Mouse (Mus musculus) liver, embryonic 11.5 days (tissue): ENCODE measurements around the gene 5330417C22Rik. TPM values are rescaled to one million over a fixed set of nuclear protein-coding genes. Genes with fewer than 3 reads are reported as not detected.
"Not testable (repeated sequence)": the region's sequence is repeated elsewhere in the genome, so short reads cannot be mapped to it uniquely, and the experiment has no call there.

Source experiments
- ATAC-seq: fragments of 200-750 bp; cut with Nextera tagmentation; replicated peaks from 2 replicates; pipeline ENCODE4 v1.8.0; 2017; ENCODE audit warnings: moderate number of reproducible peaks, mild to moderate bottlenecking, moderate TSS enrichment, moderate library complexity; ENCODE audit not compliant: low FRiP score
- DNase-seq: peaks from one replicate; pipeline ENCODE4 v3.0.0-alpha.2; 2017; ENCODE audit warnings: low spot score
- H3K27ac ChIP-seq: fragments of 300-500 bp; sonication (generic); 2 replicates; pipeline ENCODE4 v1.5.1; 2014; ENCODE audit warnings: mild to moderate bottlenecking, low read depth, low read length, control low read depth
- H3K27me3 ChIP-seq: fragments of 300-500 bp; sonication (generic); replicated peaks from 2 replicates; pipeline ENCODE4 v1.6.1; 2014; ENCODE audit warnings: low read length, mixed read lengths; ENCODE audit not compliant: control insufficient read depth, insufficient read depth
- H3K36me3 ChIP-seq: fragments of 300-500 bp; sonication (generic); 2 replicates; pipeline ENCODE4 v1.6.1; 2014; ENCODE audit warnings: mild to moderate bottlenecking, low read length, moderate library complexity, mixed read lengths; ENCODE audit not compliant: control insufficient read depth, insufficient read depth
- H3K4me1 ChIP-seq: fragments of 300-500 bp; sonication (generic); replicated peaks from 2 replicates; pipeline ENCODE4 v1.6.1; 2014; ENCODE audit warnings: low read length, mixed read lengths; ENCODE audit not compliant: control insufficient read depth, insufficient read depth
- H3K4me2 ChIP-seq: fragments of 300-500 bp; sonication (generic); 2 replicates; pipeline ENCODE4 v1.6.1; 2014; ENCODE audit warnings: mild to moderate bottlenecking, control low read depth, moderate library complexity
- H3K4me3 ChIP-seq: fragments of 300-500 bp; sonication (generic); 2 replicates; pipeline ENCODE4 v1.5.1; 2014; ENCODE audit warnings: low read depth, low read length, control low read depth
- H3K9ac ChIP-seq: fragments of 300-500 bp; sonication (generic); 2 replicates; pipeline ENCODE4 v1.6.1; 2014; ENCODE audit warnings: low read depth, low read length, control low read depth
- H3K9me3 ChIP-seq: fragments of 300-500 bp; sonication (generic); 2 replicates; pipeline ENCODE4 v1.6.1; 2016; ENCODE audit warnings: low read length, inconsistent platforms, mixed read lengths; ENCODE audit not compliant: control insufficient read depth
- WGBS: fragments of 180-500 bp; shearing (Covaris S2); extraction: QIAGEN DNeasy Blood & Tissue Kit; methylation state at CpG from one replicate; pipeline ENCODE4 v1.1.7; 2014; 5-methylcytosine and 5-hydroxymethylcytosine counted together
- polyA plus RNA-seq: library from polyadenylated mRNA; unstranded; fragments of >200 nt; fragmentation: Nextera tagmentation; extraction: Ambion mirVana; gene quantifications from 2 replicates; pipeline ENCODE4 v1.2.1, GENCODE M21; 2014

5330417C22Rik gene
- polyA plus RNA-seq, 1 experiment from 2014 or later: 0.10 TPM

DNA sequence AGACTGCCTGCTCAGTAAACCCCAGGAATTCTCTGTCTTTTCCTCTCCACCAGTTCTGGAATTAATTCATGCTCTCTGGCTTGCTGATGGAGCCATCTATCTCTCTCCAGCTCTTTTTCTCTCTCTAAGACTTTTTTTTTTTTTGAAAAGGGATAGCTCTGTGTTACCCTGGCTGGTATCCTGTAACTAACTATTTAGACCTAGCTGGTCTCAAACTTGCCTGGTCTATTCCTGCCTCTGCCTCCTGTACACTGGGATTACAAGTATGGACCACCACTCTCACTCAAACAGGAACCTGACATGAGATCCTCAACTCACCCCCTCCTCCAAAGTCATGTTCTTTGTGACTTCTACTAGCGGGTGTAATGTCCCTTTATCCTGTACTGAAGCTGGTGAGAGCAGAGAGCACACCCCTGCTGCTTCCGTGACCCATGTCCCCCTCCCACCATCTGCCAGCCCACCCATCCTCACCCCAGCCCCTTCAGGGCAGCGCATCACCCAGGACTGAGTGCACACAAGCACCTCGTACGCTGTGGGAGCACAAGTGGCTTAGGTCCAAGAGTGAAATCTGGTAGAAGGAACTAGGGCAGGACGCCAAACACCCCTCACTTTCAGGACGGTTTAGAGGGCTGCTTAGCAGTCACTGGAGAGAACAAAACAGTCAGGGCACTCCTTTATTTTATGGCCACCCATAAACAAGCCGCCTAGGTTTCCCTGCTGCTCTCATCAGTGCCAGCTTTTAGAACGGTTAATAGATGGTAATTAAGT is 25.4 kb downstream of the 5330417C22Rik start:
- no peaks in the 10 kb centered on the region for H3K27me3 ChIP-seq
- 47% methylated on average over 9 of the region's 9 CpGs for WGBS
- DNase-seq: no peak
- no peak overlapping the region for H3K4me2 ChIP-seq
- no peaks in the 10 kb centered on the region for H3K4me1 ChIP-seq
- H3K9ac ChIP-seq: no peak overlapping the region
- H3K4me3 ChIP-seq: no peak overlapping the region
- H3K9me3 ChIP-seq: no peaks in the 10 kb centered on the region
- H3K36me3 ChIP-seq: no peaks in the 10 kb centered on the region
- H3K27ac ChIP-seq: no peak overlapping the region
- ATAC-seq: no peak

- Histone ChIP-seq H3K9ac (no peak overlapping the region), H3K27ac (no peak overlapping the region), H3K9me3 (no peaks in the 10 kb centered on the region), H3K4me3 (no peak overlapping the region), H3K4me2 (no peak overlapping the region), H3K27me3 (no peaks in the 10 kb centered on the region), H3K36me3 (no peaks in the 10 kb centered on the region), H3K4me1 (no peaks in the 10 kb centered on the region)
- 31% methylated on average over 2 of the region's 2 CpGs for WGBS
- DNase-seq (no peak), ATAC-seq (no peak)
These were observed 26.2 kb downstream of the 5330417C22Rik start for GRCm38 (mm10) chr3:108510156-108510555.

GRCm38 (mm10) chr3:108508745-108509474 is 27.4 kb downstream of the 5330417C22Rik start:
- H3K27ac ChIP-seq: no peak overlapping the region
- no peaks in the 10 kb centered on the region for H3K27me3 ChIP-seq
- H3K36me3 ChIP-seq: no peaks in the 10 kb centered on the region
- H3K4me1 ChIP-seq: no peaks in the 10 kb centered on the region
- no peaks in the 10 kb centered on the region for H3K9me3 ChIP-seq
- H3K9ac ChIP-seq: no peak overlapping the region
- H3K4me2 ChIP-seq: no peak overlapping the region
- no peak overlapping the region for H3K4me3 ChIP-seq
- WGBS: 79% methylated on average over 3 of the region's 4 CpGs
- ATAC-seq: no peak
- DNase-seq: no peak

- no peaks in the 10 kb centered on the region; the same call in 1 of the 2 replicates for H3K27me3 ChIP-seq
- 68% methylated on average over 4 of the region's 4 CpGs for WGBS
- H3K4me2 ChIP-seq: no peak overlapping the region
- H3K36me3 ChIP-seq: no peaks in the 10 kb centered on the region
- DNase-seq: no peak
- H3K4me3 ChIP-seq: no peak overlapping the region
- H3K27ac ChIP-seq: no peak overlapping the region
- no peaks in the 10 kb centered on the region for H3K9me3 ChIP-seq
- no peaks in the 10 kb centered on the region for H3K4me1 ChIP-seq
- no peak overlapping the region for H3K9ac ChIP-seq
- no peak for ATAC-seq
These were observed 32.4 kb downstream of the 5330417C22Rik start for GRCm38 (mm10) chr3:108503908-108504307.

DNA sequence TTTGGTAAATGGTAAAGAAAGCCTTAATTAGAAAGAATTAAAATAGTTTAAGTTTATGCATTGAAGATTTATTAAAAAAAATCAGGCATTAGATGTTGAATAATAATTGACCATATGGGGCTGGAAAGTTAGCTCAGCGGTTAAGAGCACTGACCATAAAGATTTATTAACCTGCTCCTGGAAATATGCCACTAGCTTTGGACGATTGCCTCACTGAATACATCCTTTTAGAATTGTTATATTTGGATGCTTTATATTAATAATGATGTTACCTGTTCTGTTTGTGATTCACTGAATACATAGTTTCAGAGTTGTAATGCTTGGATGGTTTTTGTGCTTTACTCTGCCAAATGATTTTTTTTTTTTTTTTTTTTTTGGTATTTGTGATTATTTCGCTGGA is 34.9 kb downstream of the 5330417C22Rik start:
- not testable (repeated sequence) for DNase-seq, H3K9ac ChIP-seq, H3K4me3 ChIP-seq, H3K4me2 ChIP-seq, H3K36me3 ChIP-seq, H3K4me1 ChIP-seq, ATAC-seq, H3K9me3 ChIP-seq, H3K27me3 ChIP-seq, H3K27ac ChIP-seq
- WGBS: 78% methylated on average over 3 of the region's 3 CpGs

- H3K27ac ChIP-seq: no peak overlapping the region
- no peak overlapping the region for H3K4me2 ChIP-seq
- ATAC-seq: no peak
- no peak overlapping the region for H3K9ac ChIP-seq
- no peaks in the 10 kb centered on the region for H3K36me3 ChIP-seq
- no peak for DNase-seq
- H3K4me1 ChIP-seq: no peaks in the 10 kb centered on the region
- 82% methylated on average over 8 of the region's 8 CpGs for WGBS
- no peaks in the 10 kb centered on the region; the same call in 1 of the 2 replicates for H3K27me3 ChIP-seq
- H3K9me3 ChIP-seq: no peaks in the 10 kb centered on the region
- no peak overlapping the region for H3K4me3 ChIP-seq
These were observed 36.5 kb downstream of the 5330417C22Rik start for GRCm38 (mm10) chr3:108499826-108500225.

DNA sequence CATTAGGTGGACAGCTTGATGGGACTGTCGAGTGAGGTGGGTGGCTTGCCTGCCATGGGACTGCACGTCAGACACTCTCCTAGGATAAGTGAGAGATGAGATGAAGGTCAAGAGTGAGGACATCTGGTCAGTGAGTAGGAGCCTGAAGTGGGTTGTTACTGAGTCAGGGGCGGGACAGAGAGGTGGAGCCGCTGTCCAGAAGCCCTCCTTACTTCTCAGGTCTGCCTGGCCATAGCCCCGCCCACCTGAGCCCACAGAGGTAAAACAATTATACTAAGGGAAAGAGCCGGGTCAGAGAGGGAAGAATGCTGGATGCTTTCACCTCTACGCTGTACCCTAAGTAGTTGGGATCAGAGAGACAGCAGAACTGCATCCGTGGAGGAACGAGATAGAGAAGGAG is 38.7 kb downstream of the 5330417C22Rik start:
- no peaks in the 10 kb centered on the region for H3K4me1 ChIP-seq
- no peaks in the 10 kb centered on the region for H3K36me3 ChIP-seq
- ATAC-seq (no peak), DNase-seq (no peak)
- H3K9ac ChIP-seq: no peak overlapping the region
- H3K27ac ChIP-seq: no peak overlapping the region
- 39% methylated on average over 9 of the region's 9 CpGs for WGBS
- no peaks in the 10 kb centered on the region for H3K9me3 ChIP-seq
- no peaks in the 10 kb centered on the region for H3K27me3 ChIP-seq
- no peak overlapping the region for H3K4me2 ChIP-seq
- no peak overlapping the region for H3K4me3 ChIP-seq

- ATAC-seq (no peak), DNase-seq (no peak)
- Histone ChIP-seq H3K4me2 (no peak overlapping the region), H3K36me3 (no peaks in the 10 kb centered on the region), H3K27ac (no peak overlapping the region), H3K9ac (no peak overlapping the region), H3K4me3 (no peak overlapping the region), H3K9me3 (no peaks in the 10 kb centered on the region), H3K27me3 (no peaks in the 10 kb centered on the region; the same call in 1 of the 2 replicates), H3K4me1 (no peaks in the 10 kb centered on the region)
- WGBS: 51% methylated on average over 4 of the region's 4 CpGs
These were observed 40.9 kb downstream of the 5330417C22Rik start for GRCm38 (mm10) chr3:108495486-108495885.
